Mouse (Mus musculus): ENCODE data around the gene Mef2c. TPM values are rescaled to one million over a fixed set of nuclear protein-coding genes. Genes with fewer than 3 reads are reported as not detected.

Mef2c gene
- polyA plus RNA-seq, 1 experiment from 2014 or later: 32.3 TPM

GRCm38 (mm10) chr13:83580856-83581255 lies 77.0 kb downstream of the Mef2c start:
- H3K27ac ChIP-seq: no peak overlapping the region
- no peak for ATAC-seq
- no peak overlapping the region for H3K9ac ChIP-seq
- H3K4me3 ChIP-seq: no peak overlapping the region
- no peaks in the 10 kb centered on the region for H3K27me3 ChIP-seq (replicated peaks)
- H3K4me2 ChIP-seq: no peak overlapping the region
- 60% methylated on average over 5 of the region's 5 CpGs for WGBS (ENCODE audit: insufficient replicate concordance)
- no peaks in the 10 kb centered on the region for H3K4me1 ChIP-seq
- H3K36me3 ChIP-seq: no peaks in the 10 kb centered on the region
- H3K9me3 ChIP-seq (replicated peaks): no peaks in the 10 kb centered on the region

- Histone ChIP-seq H3K4me1 (no peaks in the 10 kb centered on the region), H3K9me3 (replicated peaks) (no peaks in the 10 kb centered on the region), H3K27ac (no peak overlapping the region), H3K27me3 (replicated peaks) (no peaks in the 10 kb centered on the region), H3K36me3 (no peaks in the 10 kb centered on the region), H3K9ac (no peak overlapping the region), H3K4me3 (no peak overlapping the region), H3K4me2 (no peak overlapping the region)
- no peak for ATAC-seq
- 76% methylated on average over 1 of the region's 1 CpGs for WGBS (ENCODE audit: insufficient replicate concordance)
These were observed 78.7 kb downstream of the Mef2c start for GRCm38 (mm10) chr13:83582564-83582963.

DNA sequence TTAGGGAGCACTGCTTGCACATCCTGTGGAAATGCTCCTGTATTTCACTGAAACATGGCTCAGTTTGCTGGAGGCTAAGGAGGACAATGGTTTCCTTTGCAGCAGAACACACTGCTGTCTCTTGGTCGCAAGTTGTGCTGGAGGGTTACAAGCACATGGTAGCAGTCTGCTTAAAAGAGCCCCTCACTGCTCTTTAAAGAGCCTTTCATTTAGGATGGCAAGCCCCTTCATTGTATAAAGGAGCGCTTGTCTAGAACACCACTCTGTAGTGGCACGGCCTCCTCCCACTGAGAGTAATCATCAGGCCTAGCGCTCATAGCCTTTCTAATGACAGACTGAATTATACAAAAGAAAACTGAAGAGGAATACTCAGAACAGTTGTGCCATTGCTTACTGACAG lies 80.0 kb downstream of the Mef2c start:
- Histone ChIP-seq H3K27ac (no peak overlapping the region), H3K27me3 (replicated peaks) (no peaks in the 10 kb centered on the region), H3K4me2 (no peak overlapping the region), H3K36me3 (no peaks in the 10 kb centered on the region), H3K4me3 (no peak overlapping the region), H3K4me1 (no peaks in the 10 kb centered on the region), H3K9ac (no peak overlapping the region), H3K9me3 (replicated peaks) (no peaks in the 10 kb centered on the region)
- no peak for ATAC-seq
- 86% methylated on average over 4 of the region's 4 CpGs for WGBS (ENCODE audit: insufficient replicate concordance)

GRCm38 (mm10) chr13:83585359-83585758 lies 81.5 kb downstream of the Mef2c start:
- H3K27ac ChIP-seq: no peak overlapping the region
- H3K9ac ChIP-seq: no peak overlapping the region
- H3K9me3 ChIP-seq (replicated peaks): no peaks in the 10 kb centered on the region
- no peak for ATAC-seq
- no peak overlapping the region for H3K4me2 ChIP-seq
- no peaks in the 10 kb centered on the region for H3K36me3 ChIP-seq
- WGBS (ENCODE audit: insufficient replicate concordance): 59% methylated on average over 5 of the region's 5 CpGs
- no peaks in the 10 kb centered on the region for H3K4me1 ChIP-seq
- no peak overlapping the region for H3K4me3 ChIP-seq
- H3K27me3 ChIP-seq (replicated peaks): no peaks in the 10 kb centered on the region

DNA sequence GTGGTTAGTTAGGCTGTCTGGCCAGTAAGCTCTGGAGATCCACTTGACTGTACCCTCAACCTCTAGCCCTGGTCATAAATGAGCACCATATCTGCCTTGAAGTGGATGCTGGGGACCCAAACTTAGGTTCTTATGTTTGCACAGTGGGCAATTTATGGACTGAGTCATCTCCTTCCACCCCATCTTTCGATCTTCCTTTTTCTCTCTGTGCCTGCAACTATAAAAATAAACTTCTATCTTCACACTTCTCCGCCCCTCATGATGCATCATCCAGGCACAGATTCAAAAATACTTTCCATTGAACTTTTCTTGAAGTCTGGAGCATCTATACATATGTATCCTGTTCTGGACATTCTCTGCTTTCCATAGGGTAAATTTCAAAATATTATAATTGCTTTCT lies 84.4 kb downstream of the Mef2c start:
- H3K36me3 ChIP-seq: 0 out of 2 replicates have a peak, but pooled peaks cover 6% of the 10 kb centered on the region
- no peak overlapping the region for H3K9ac ChIP-seq
- WGBS (ENCODE audit: insufficient replicate concordance): 66% methylated on average over 2 of the region's 2 CpGs
- no peaks in the 10 kb centered on the region for H3K27me3 ChIP-seq (replicated peaks)
- ATAC-seq: no peak
- H3K4me1 ChIP-seq: peaks cover 4% of the 10 kb centered on the region
- H3K9me3 ChIP-seq (replicated peaks): no peaks in the 10 kb centered on the region
- H3K4me3 ChIP-seq: no peak overlapping the region
- H3K4me2 ChIP-seq: no peak overlapping the region
- no peak overlapping the region for H3K27ac ChIP-seq

GRCm38 (mm10) chr13:83590886-83591285 lies 87.1 kb downstream of the Mef2c start:
- ATAC-seq: no peak
- no peaks in the 10 kb centered on the region for H3K27me3 ChIP-seq (replicated peaks)
- no peak overlapping the region for H3K9ac ChIP-seq
- 0 out of 2 replicates have a peak, but pooled peaks cover 6% of the 10 kb centered on the region for H3K36me3 ChIP-seq
- no peak overlapping the region for H3K4me3 ChIP-seq
- WGBS (ENCODE audit: insufficient replicate concordance): 51% methylated on average over 5 of the region's 5 CpGs
- H3K4me1 ChIP-seq: peaks cover 4% of the 10 kb centered on the region
- no peak overlapping the region for H3K27ac ChIP-seq
- H3K9me3 ChIP-seq (replicated peaks): no peaks in the 10 kb centered on the region
- no peak overlapping the region for H3K4me2 ChIP-seq

- 69% methylated on average over 1 of the region's 1 CpGs for WGBS (ENCODE audit: insufficient replicate concordance)
- 0 out of 2 replicates have a peak, but pooled peaks cover 6% of the 10 kb centered on the region for H3K36me3 ChIP-seq
- no peak overlapping the region for H3K4me2 ChIP-seq
- no peak overlapping the region for H3K9ac ChIP-seq
- H3K27me3 ChIP-seq (replicated peaks): no peaks in the 10 kb centered on the region
- H3K9me3 ChIP-seq (replicated peaks): no peaks in the 10 kb centered on the region
- ATAC-seq: no peak
- no peak overlapping the region for H3K27ac ChIP-seq
- H3K4me1 ChIP-seq: peaks cover 4% of the 10 kb centered on the region
- H3K4me3 ChIP-seq: no peak overlapping the region
These were observed 91.6 kb downstream of the Mef2c start for GRCm38 (mm10) chr13:83595429-83595828.

- Histone ChIP-seq H3K36me3 (0 out of 2 replicates have a peak, but pooled peaks cover 6% of the 10 kb centered on the region), H3K4me3 (no peak overlapping the region), H3K4me2 (no peak overlapping the region), H3K9ac (no peak overlapping the region), H3K27ac (no peak overlapping the region), H3K9me3 (replicated peaks) (no peaks in the 10 kb centered on the region), H3K4me1 (no peaks in the 10 kb centered on the region), H3K27me3 (replicated peaks) (no peaks in the 10 kb centered on the region)
- no peak for ATAC-seq
- whole genome bisulfite sequencing (ENCODE audit: insufficient replicate concordance): 67% methylated on average over 6 of the region's 6 CpGs
These were observed 93.3 kb downstream of the Mef2c start for GRCm38 (mm10) chr13:83596989-83597738.

- WGBS (ENCODE audit: insufficient replicate concordance): 82% methylated on average over 3 of the region's 3 CpGs
- Histone ChIP-seq H3K4me2 (no peak overlapping the region), H3K9me3 (replicated peaks) (no peaks in the 10 kb centered on the region), H3K9ac (no peak overlapping the region), H3K4me1 (no peaks in the 10 kb centered on the region), H3K27me3 (replicated peaks) (no peaks in the 10 kb centered on the region), H3K36me3 (0 out of 2 replicates have a peak, but pooled peaks cover 4% of the 10 kb centered on the region), H3K4me3 (no peak overlapping the region), H3K27ac (no peak overlapping the region)
- no peak for ATAC-seq
These were observed 93.9 kb downstream of the Mef2c start for GRCm38 (mm10) chr13:83597739-83598210.

DNA sequence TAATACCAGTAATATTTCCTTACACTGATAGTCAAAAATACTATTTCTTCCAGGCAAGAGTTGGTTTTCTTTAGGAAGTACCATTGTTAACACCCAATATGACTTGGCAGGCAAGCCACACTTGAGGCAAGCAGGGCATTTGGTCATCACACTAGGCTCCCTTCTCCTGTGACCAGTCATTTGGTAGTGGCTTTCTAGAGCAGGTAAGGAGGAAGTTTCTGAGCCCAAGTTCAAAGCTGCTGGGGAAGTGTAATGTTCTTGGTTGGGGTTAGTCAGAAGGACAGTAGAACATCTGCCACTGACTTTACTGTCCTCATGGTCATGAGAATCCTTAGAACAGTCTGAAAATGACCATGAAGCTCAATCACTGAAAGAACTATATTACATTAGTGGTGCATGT lies 96.5 kb downstream of the Mef2c start:
- ATAC-seq: no peak
- Histone ChIP-seq H3K4me2 (no peak overlapping the region), H3K4me1 (peaks cover 6% of the 10 kb centered on the region; the same call in 1 of the 2 replicates), H3K9ac (no peak overlapping the region), H3K27me3 (replicated peaks) (no peaks in the 10 kb centered on the region), H3K36me3 (no peaks in the 10 kb centered on the region), H3K9me3 (replicated peaks) (no peaks in the 10 kb centered on the region), H3K27ac (no peak overlapping the region), H3K4me3 (no peak overlapping the region)

DNA sequence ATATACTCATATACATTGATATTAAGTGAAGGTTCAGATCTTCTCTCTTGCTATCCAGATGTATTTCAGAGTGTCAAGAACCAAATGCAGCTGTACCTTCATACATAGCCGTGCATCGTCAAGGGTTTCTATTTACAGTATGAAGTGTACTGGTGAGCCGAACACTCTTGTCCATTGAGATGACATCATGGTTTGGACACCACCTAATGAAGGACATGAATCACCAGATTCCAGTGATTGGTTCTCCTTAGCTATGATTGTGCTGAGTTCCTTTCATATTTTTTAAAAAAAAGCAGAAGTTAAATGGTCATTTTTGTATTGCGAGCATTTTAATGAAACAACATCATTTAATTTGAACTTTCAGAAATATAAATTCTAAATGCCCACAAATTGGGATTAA lies 97.9 kb downstream of the Mef2c start:
- no peaks in the 10 kb centered on the region for H3K36me3 ChIP-seq
- WGBS (ENCODE audit: insufficient replicate concordance): 81% methylated on average over 4 of the region's 4 CpGs
- ATAC-seq: no peak
- peaks cover 6% of the 10 kb centered on the region; the same call in 1 of the 2 replicates for H3K4me1 ChIP-seq
- H3K27me3 ChIP-seq (replicated peaks): no peaks in the 10 kb centered on the region
- H3K9me3 ChIP-seq (replicated peaks): no peaks in the 10 kb centered on the region
- no peak overlapping the region for H3K9ac ChIP-seq
- H3K4me3 ChIP-seq: no peak overlapping the region
- no peak overlapping the region for H3K4me2 ChIP-seq
- H3K27ac ChIP-seq: no peak overlapping the region

DNA sequence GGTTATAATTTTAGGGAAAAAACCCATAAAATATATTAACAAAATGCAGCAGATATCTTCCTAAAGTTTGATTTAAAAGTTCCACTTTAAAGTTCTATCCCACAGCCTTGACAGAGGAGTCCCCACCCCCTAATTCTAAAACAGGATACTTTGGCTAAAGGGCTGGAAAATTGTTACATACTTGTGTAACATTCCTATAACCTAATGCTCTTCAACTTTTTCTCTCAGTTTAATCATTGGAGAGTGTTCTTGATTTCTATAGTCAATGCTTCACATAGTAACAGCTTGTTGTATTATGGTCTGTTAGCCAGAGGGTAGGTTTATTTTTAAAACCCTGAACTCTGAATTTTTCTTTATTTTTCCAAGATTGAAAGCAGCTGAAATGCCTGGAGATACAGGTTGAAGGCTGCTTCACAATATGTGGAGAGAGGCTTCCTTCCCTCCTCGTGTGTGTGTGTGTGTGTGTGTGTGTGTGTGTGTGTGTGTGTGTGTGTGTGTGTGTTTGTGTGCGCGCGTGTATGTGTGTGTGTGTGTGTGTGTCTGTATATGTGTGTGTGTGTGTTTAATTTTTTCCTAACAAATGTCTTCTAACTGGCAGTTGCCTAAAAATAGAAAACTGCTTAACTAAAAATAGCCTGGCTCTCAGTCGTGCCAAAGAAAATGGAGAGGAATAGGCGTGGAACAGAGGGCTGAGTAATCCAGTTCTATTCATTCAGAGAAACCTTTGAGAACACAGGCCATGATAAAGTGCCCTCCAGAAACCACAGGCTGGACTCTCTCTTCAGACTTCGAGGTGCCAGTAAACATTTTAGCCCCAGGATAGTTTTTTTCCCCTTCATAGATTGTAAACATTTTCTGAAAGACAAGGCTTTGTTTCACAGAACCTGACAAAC lies 99.8 kb downstream of the Mef2c start:
- H3K4me3 ChIP-seq: no peak overlapping the region
- H3K4me2 ChIP-seq: no peak overlapping the region
- 29% methylated on average over 7 of the region's 7 CpGs for whole genome bisulfite sequencing (ENCODE audit: insufficient replicate concordance)
- ATAC-seq: no peak
- H3K4me1 ChIP-seq: peaks cover 12% of the 10 kb centered on the region; the same call in 1 of the 2 replicates
- H3K36me3 ChIP-seq: no peaks in the 10 kb centered on the region
- H3K9ac ChIP-seq: no peak overlapping the region
- H3K27ac ChIP-seq: peak overlapping the region; percentile 25; the same call in 1 of the 2 replicates
- no peaks in the 10 kb centered on the region for H3K9me3 ChIP-seq (replicated peaks)
- no peaks in the 10 kb centered on the region for H3K27me3 ChIP-seq (replicated peaks)
